Mouse (Mus musculus): ENCODE measurements around the gene Rnf187. TPM values are rescaled to one million over a fixed set of nuclear protein-coding genes. Genes with fewer than 3 reads are reported as not detected.
A peak's percentile ranks its signal among the peaks of the same experiment; 100 is the strongest.

Gene Rnf187
- polyA plus RNA-seq, 1 experiment: 578 TPM

- Histone ChIP-seq H3K4me3 (replicated peaks; ENCODE audit: insufficient read depth, low read depth, low read length) (peak within 1 kb of the TSS; percentile 91), H3K27ac (ENCODE audit: insufficient read depth, low read length) (peak within 1 kb of the TSS; percentile 95), H3K27me3 (ENCODE audit: control insufficient read depth, insufficient read depth, low read length) (no peaks in the 10 kb centered on the region), H3K4me1 (ENCODE audit: control insufficient read depth, insufficient read depth, low read length) (peaks cover 6% of the 10 kb centered on the region)
- under 1% methylated on average over 48 of the region's 48 CpGs for whole genome bisulfite sequencing
- TF ChIP-seq CTCF (IDR thresholded peaks at IDR 0.05; ENCODE audit: borderline replicate concordance, insufficient read depth, low read depth, low read length): no peak
- peak; percentile 99 for TF ChIP-seq POLR2A (IDR thresholded peaks at IDR 0.05; ENCODE audit: borderline replicate concordance, insufficient read depth, low read length)
- DNase-seq: peak; percentile 91 to 97
These were observed 10.1 kb upstream of the Rnf187 start, which contains the start of gene Hist3h2ba for GRCm38 (mm10) chr11:58948542-58949479. Hist3h2ba (plus strand) TSS chr11:58948920.

- H3K27me3 ChIP-seq (ENCODE audit: control insufficient read depth, insufficient read depth, low read length): no peaks in the 10 kb centered on the region
- TF ChIP-seq CTCF (IDR thresholded peaks at IDR 0.05; ENCODE audit: borderline replicate concordance, insufficient read depth, low read depth, low read length) (no peak), POLR2A (IDR thresholded peaks at IDR 0.05; ENCODE audit: borderline replicate concordance, insufficient read depth, low read length) (no peak)
- H3K4me3 ChIP-seq (replicated peaks; ENCODE audit: insufficient read depth, low read depth, low read length): peak overlapping the region; percentile 61
- peak; percentile 79 to 82 for DNase-seq
- H3K27ac ChIP-seq (ENCODE audit: insufficient read depth, low read length): peak overlapping the region; percentile 89
- 3% methylated on average over 23 of the region's 23 CpGs for WGBS
- H3K4me1 ChIP-seq (ENCODE audit: control insufficient read depth, insufficient read depth, low read length): peaks cover 6% of the 10 kb centered on the region
These were observed 9.2 kb upstream of the Rnf187 start for GRCm38 (mm10) chr11:58947798-58948528.

- H3K27me3 ChIP-seq (ENCODE audit: control insufficient read depth, insufficient read depth, low read length): no peaks in the 10 kb centered on the region
- peaks cover 6% of the 10 kb centered on the region for H3K4me1 ChIP-seq (ENCODE audit: control insufficient read depth, insufficient read depth, low read length)
- no peak for DNase-seq
- H3K27ac ChIP-seq (ENCODE audit: insufficient read depth, low read length): peak overlapping the region; percentile 89
- TF ChIP-seq POLR2A (IDR thresholded peaks at IDR 0.05; ENCODE audit: borderline replicate concordance, insufficient read depth, low read length) (no peak), CTCF (IDR thresholded peaks at IDR 0.05; ENCODE audit: borderline replicate concordance, insufficient read depth, low read depth, low read length) (no peak)
- WGBS: 57% methylated on average over 3 of the region's 3 CpGs
- H3K4me3 ChIP-seq (replicated peaks; ENCODE audit: insufficient read depth, low read depth, low read length): peak overlapping the region; percentile 61
These were observed 8.6 kb upstream of the Rnf187 start for GRCm38 (mm10) chr11:58947306-58947705.

GRCm38 (mm10) chr11:58944136-58944535, 5.4 kb upstream of the Rnf187 start:
- Histone ChIP-seq H3K27ac (ENCODE audit: insufficient read depth, low read length) (no peak overlapping the region), H3K27me3 (ENCODE audit: control insufficient read depth, insufficient read depth, low read length) (no peaks in the 10 kb centered on the region), H3K4me3 (replicated peaks; ENCODE audit: insufficient read depth, low read depth, low read length) (no peak overlapping the region), H3K4me1 (ENCODE audit: control insufficient read depth, insufficient read depth, low read length) (peaks cover 6% of the 10 kb centered on the region)
- 86% methylated on average over 5 of the region's 5 CpGs for WGBS
- TF ChIP-seq CTCF (IDR thresholded peaks at IDR 0.05; ENCODE audit: borderline replicate concordance, insufficient read depth, low read depth, low read length): no peak
- no peak for TF ChIP-seq POLR2A (IDR thresholded peaks at IDR 0.05; ENCODE audit: borderline replicate concordance, insufficient read depth, low read length)
- no peak for DNase-seq

GRCm38 (mm10) chr11:58939088-58939439, 348 bp upstream of the Rnf187 start:
- DNase-seq: no peak
- H3K4me1 ChIP-seq (ENCODE audit: control insufficient read depth, insufficient read depth, low read length): peaks cover 16% of the 10 kb centered on the region
- 5% methylated on average over 6 of the region's 6 CpGs for WGBS
- H3K27me3 ChIP-seq (ENCODE audit: control insufficient read depth, insufficient read depth, low read length): no peaks in the 10 kb centered on the region
- H3K4me3 ChIP-seq (replicated peaks; ENCODE audit: insufficient read depth, low read depth, low read length): peak overlapping the region; percentile 88
- H3K27ac ChIP-seq (ENCODE audit: insufficient read depth, low read length): peak overlapping the region; percentile 67
- TF ChIP-seq CTCF (IDR thresholded peaks at IDR 0.05; ENCODE audit: borderline replicate concordance, insufficient read depth, low read depth, low read length) (no peak), POLR2A (IDR thresholded peaks at IDR 0.05; ENCODE audit: borderline replicate concordance, insufficient read depth, low read length) (no peak)

GRCm38 (mm10) chr11:58937909-58938308, 807 bp downstream of the Rnf187 start:
- Histone ChIP-seq H3K27ac (ENCODE audit: insufficient read depth, low read length) (peak overlapping the region; percentile 88), H3K27me3 (ENCODE audit: control insufficient read depth, insufficient read depth, low read length) (no peaks in the 10 kb centered on the region), H3K4me3 (replicated peaks; ENCODE audit: insufficient read depth, low read depth, low read length) (peak overlapping the region; percentile 88), H3K4me1 (ENCODE audit: control insufficient read depth, insufficient read depth, low read length) (peaks cover 16% of the 10 kb centered on the region)
- TF ChIP-seq CTCF (IDR thresholded peaks at IDR 0.05; ENCODE audit: borderline replicate concordance, insufficient read depth, low read depth, low read length): no peak
- TF ChIP-seq POLR2A (IDR thresholded peaks at IDR 0.05; ENCODE audit: borderline replicate concordance, insufficient read depth, low read length): no peak
- DNase-seq: peak in 1 of 2 experiments; percentile 42
- under 1% methylated on average over 13 of the region's 13 CpGs for WGBS

GRCm38 (mm10) chr11:58931576-58931975, 7.1 kb downstream of the Rnf187 start:
- H3K4me1 ChIP-seq (ENCODE audit: control insufficient read depth, insufficient read depth, low read length): peaks cover 4% of the 10 kb centered on the region
- DNase-seq: no peak
- no peak overlapping the region for H3K27ac ChIP-seq (ENCODE audit: insufficient read depth, low read length)
- no peak overlapping the region for H3K4me3 ChIP-seq (replicated peaks; ENCODE audit: insufficient read depth, low read depth, low read length)
- no peaks in the 10 kb centered on the region for H3K27me3 ChIP-seq (ENCODE audit: control insufficient read depth, insufficient read depth, low read length)
- 34% methylated on average over 4 of the region's 4 CpGs for WGBS
- peak; percentile 20; the same call in 1 of the 2 replicates for TF ChIP-seq CTCF (IDR thresholded peaks at IDR 0.05; ENCODE audit: borderline replicate concordance, insufficient read depth, low read depth, low read length)
- TF ChIP-seq POLR2A (IDR thresholded peaks at IDR 0.05; ENCODE audit: borderline replicate concordance, insufficient read depth, low read length): no peak
